Mouse (Mus musculus) forebrain, embryonic 10.5 days (tissue): ENCODE measurements around the gene Prkd2. TPM values are rescaled to one million over a fixed set of nuclear protein-coding genes. Genes with fewer than 3 reads are reported as not detected.

ENCODE experiments used
- DNase-seq: peaks from one replicate; pipeline ENCODE4 v3.0.0-alpha.2; 2017; ENCODE audit warnings: low spot score; ENCODE audit errors: extremely low spot score
- H3K27ac ChIP-seq: fragments of 300-500 bp; sonication (generic); 2 replicates; pipeline ENCODE4 v1.5.1; 2016; ENCODE audit warnings: mild to moderate bottlenecking
- H3K27me3 ChIP-seq: fragments of 300-500 bp; sonication (generic); 2 replicates; pipeline ENCODE4 v1.6.1; 2016; ENCODE audit warnings: mild to moderate bottlenecking; ENCODE audit not compliant: poor library complexity, severe bottlenecking
- H3K36me3 ChIP-seq: fragments of 300-500 bp; sonication (generic); replicated peaks from 2 replicates; pipeline ENCODE4 v1.6.1; 2016; ENCODE audit warnings: mild to moderate bottlenecking, moderate library complexity
- H3K4me1 ChIP-seq: fragments of 300-500 bp; sonication (generic); 2 replicates; pipeline ENCODE4 v1.6.1; 2016
- H3K4me3 ChIP-seq: fragments of 300-500 bp; sonication (generic); 2 replicates; pipeline ENCODE4 v1.5.1; 2016; ENCODE audit warnings: mild to moderate bottlenecking, moderate library complexity
- H3K9me3 ChIP-seq: fragments of 300-500 bp; sonication (generic); 2 replicates; pipeline ENCODE4 v1.6.1; 2016; ENCODE audit warnings: mild to moderate bottlenecking, moderate library complexity
- WGBS: fragments of 180-500 bp; shearing (Covaris S2); methylation state at CpG from one replicate; pipeline ENCODE4 v1.1.7; 2016; 5-methylcytosine and 5-hydroxymethylcytosine counted together
- polyA plus RNA-seq: library from polyadenylated mRNA; unstranded; fragments of >200 nt; fragmentation: Nextera tagmentation; extraction: Ambion mirVana; gene quantifications from 2 replicates; pipeline ENCODE4 v1.2.1, GENCODE M21; 2016

The Prkd2 gene
- polyA plus RNA-seq, result 9.6 and 10.7 TPM in 2 replicates

DNA sequence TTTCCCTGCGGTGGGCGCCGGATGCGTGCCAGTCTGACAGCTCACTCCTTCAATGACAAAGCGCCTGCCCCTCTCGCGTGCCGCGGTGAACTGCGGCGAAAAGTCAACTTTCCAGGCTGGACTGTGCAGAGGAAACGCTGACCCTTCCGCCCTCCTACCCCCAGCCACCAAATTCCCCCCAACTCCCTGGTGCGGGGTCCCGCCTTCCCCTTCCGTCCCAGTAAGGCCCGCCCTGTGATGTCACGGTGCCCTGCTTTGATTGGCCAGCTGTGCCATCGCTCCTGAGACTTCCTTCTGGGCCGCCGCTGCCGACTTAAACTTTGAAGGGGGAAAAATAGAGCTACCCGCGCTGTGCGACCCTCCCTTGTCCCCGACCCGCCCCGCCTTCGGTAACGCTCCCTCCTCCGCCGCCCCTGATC, at the start of gene Prkd2:
Prkd2 (plus strand) TSS at position 258 of the 419 bp plus-strand sequence.
- H3K36me3 ChIP-seq, result peaks cover 53% of the 10 kb centered on the region
- H3K27ac ChIP-seq, result peak within 1 kb of the TSS; percentile 84
- WGBS, result under 1% methylated on average over 32 of the region's 32 CpGs
- peak within 1 kb of the TSS; percentile 66 for H3K4me3 ChIP-seq
- peaks cover 46% of the 10 kb centered on the region for H3K4me1 ChIP-seq
- H3K27me3 ChIP-seq, result peaks cover 13% of the 10 kb centered on the region; the same call in 1 of the 2 replicates
- H3K9me3 ChIP-seq, result no peaks in the 10 kb centered on the region
- DNase-seq, result peak; percentile 91

DNA sequence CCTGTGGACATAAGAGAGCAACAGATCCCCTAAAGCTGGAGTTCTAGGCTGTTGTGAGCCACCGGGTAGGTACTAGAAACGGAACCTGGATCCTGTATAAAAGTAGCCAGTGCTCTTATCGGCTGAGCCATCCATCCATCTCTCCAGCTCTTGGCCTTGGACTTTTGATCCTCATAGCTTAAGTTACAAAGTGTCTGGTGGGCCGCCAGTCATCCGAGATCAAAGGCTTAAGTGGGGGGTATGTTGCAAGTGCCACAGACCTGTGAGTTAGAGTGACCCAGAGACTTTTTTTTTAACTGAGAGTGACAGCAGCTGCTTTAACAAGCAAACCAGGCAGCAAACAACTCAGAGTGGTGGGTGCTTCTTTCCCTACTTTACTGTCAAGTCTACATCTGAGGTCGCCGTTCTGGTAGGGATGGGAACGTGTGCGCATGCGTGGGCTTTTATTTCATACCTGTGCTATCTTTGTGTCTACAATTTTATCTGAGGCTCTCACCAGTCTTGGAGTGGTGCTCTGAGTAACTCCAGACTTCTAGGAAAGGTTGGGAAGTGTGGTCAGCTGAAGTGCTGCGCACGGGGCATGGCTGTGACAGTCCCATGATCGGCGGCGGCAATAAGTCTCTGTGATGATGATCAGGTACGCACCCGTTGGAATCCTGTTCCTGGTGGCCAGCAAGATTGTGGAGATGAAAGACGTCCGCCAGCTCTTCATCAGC, 49.5 kb upstream of the Prkd2 start:
- H3K27ac ChIP-seq, result no peak overlapping the region
- WGBS, result 96% methylated on average over 19 of the region's 19 CpGs
- H3K9me3 ChIP-seq, result no peaks in the 10 kb centered on the region
- H3K4me3 ChIP-seq, result no peak overlapping the region
- DNase-seq, result no peak
- H3K36me3 ChIP-seq, result peaks cover 97% of the 10 kb centered on the region
- H3K4me1 ChIP-seq, result no peaks in the 10 kb centered on the region
- no peaks in the 10 kb centered on the region for H3K27me3 ChIP-seq

- Histone ChIP-seq H3K4me1 (no peaks in the 10 kb centered on the region), H3K27me3 (no peaks in the 10 kb centered on the region), H3K27ac (no peak overlapping the region), H3K36me3 (peaks cover 94% of the 10 kb centered on the region), H3K4me3 (no peak overlapping the region), H3K9me3 (no peaks in the 10 kb centered on the region)
- no peak for DNase-seq
- WGBS, result 94% methylated on average over 5 of the region's 5 CpGs
Observed at GRCm38 (mm10) chr7:16794886-16795285, 47.8 kb upstream of the Prkd2 start.

DNA sequence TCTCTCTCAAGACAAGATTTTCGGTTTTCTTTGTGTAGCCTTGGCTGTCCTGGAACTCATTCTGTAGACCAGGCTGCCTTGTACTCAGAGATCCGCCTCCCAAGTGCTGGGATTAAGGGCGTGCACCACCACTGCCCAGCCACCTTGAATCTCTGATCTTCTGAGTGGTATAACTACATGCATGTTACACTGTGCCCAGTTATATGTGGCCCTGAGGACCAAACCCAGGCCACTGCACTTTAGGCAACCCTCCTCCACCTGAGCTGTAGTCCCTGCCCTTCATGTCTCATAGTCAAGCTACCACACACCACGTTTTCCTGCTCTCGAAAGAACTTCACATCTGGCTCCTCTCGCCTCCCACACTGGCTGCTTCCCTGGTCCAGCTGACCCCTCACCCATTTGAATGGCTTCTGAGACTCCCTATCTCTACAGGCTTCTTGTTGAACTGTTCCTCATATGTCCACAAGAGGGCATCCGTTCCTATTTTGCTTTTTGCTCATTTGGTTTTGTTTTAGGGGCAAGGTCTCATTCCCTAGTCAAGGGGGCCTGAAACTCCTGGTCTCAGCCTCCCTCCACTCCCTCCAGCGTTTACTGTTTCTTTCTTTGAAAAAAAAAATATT, 38.2 kb upstream of the Prkd2 start:
- H3K9me3 ChIP-seq, result no peaks in the 10 kb centered on the region
- peaks cover 4% of the 10 kb centered on the region; the same call in 1 of the 2 replicates for H3K4me1 ChIP-seq
- no peak for DNase-seq
- no peak overlapping the region for H3K4me3 ChIP-seq
- peaks cover 32% of the 10 kb centered on the region for H3K36me3 ChIP-seq
- H3K27ac ChIP-seq, result no peak overlapping the region
- H3K27me3 ChIP-seq, result no peaks in the 10 kb centered on the region
- 32% methylated on average over 8 of the region's 8 CpGs for WGBS

DNA sequence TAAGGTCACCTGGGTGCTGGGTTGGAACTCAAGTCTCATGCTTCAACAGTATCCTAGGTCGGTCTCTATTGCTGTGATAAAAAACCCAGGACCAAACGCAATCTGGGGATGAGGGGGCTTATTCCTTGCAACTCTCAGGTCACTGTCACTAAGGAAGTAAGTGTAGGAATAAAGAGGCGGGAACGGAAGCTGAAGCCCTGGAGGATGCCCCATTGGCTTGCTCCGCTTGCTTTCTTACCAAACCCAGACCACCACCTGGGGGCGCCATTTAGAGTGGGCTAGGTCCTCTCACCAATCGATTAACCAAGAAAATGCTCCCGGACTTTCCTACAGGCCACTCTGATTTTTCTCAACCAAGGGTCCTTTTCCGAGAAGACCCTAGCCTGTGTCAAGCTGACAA, 34.8 kb upstream of the Prkd2 start:
- no peak for DNase-seq
- Histone ChIP-seq H3K36me3 (peaks cover 57% of the 10 kb centered on the region), H3K9me3 (no peaks in the 10 kb centered on the region), H3K27me3 (peaks cover 34% of the 10 kb centered on the region), H3K27ac (no peak overlapping the region), H3K4me1 (peaks cover 25% of the 10 kb centered on the region), H3K4me3 (no peak overlapping the region)
- 84% methylated on average over 9 of the region's 9 CpGs for WGBS

GRCm38 (mm10) chr7:16808647-16809046, 34.1 kb upstream of the Prkd2 start:
- Histone ChIP-seq H3K27me3 (peaks cover 41% of the 10 kb centered on the region), H3K4me3 (no peak overlapping the region), H3K4me1 (peaks cover 25% of the 10 kb centered on the region), H3K27ac (no peak overlapping the region), H3K36me3 (peaks cover 64% of the 10 kb centered on the region), H3K9me3 (no peaks in the 10 kb centered on the region)
- DNase-seq, result no peak
- WGBS, result 88% methylated on average over 9 of the region's 9 CpGs

- Histone ChIP-seq H3K4me1 (peaks cover 22% of the 10 kb centered on the region), H3K27me3 (peaks cover 47% of the 10 kb centered on the region), H3K27ac (no peak overlapping the region), H3K9me3 (no peaks in the 10 kb centered on the region), H3K4me3 (no peak overlapping the region), H3K36me3 (peaks cover 73% of the 10 kb centered on the region)
- DNase-seq, result peak; percentile 67
- WGBS, result 37% methylated on average over 10 of the region's 10 CpGs
Observed at GRCm38 (mm10) chr7:16809739-16810138, 33.0 kb upstream of the Prkd2 start.

- Histone ChIP-seq H3K9me3 (no peaks in the 10 kb centered on the region), H3K36me3 (peaks cover 73% of the 10 kb centered on the region), H3K4me1 (peaks cover 29% of the 10 kb centered on the region), H3K4me3 (peak overlapping the region; percentile 53), H3K27ac (0 out of 2 replicates have a peak overlapping the region, but pooled peaks have one; percentile 58), H3K27me3 (peaks cover 47% of the 10 kb centered on the region)
- DNase-seq, result no peak
- WGBS, result 48% methylated on average over 28 of the region's 28 CpGs
Observed at GRCm38 (mm10) chr7:16810399-16810919, 32.2 kb upstream of the Prkd2 start.

GRCm38 (mm10) chr7:16810920-16811648, 31.6 kb upstream of the Prkd2 start:
- Histone ChIP-seq H3K36me3 (peaks cover 73% of the 10 kb centered on the region), H3K4me1 (peaks cover 35% of the 10 kb centered on the region), H3K27ac (peak overlapping the region; percentile 58; the same call in 1 of the 2 replicates), H3K27me3 (peaks cover 47% of the 10 kb centered on the region), H3K9me3 (no peaks in the 10 kb centered on the region), H3K4me3 (peak overlapping the region; percentile 53)
- DNase-seq, result peak; percentile 39
- 5% methylated on average over 90 of the region's 90 CpGs for WGBS

DNA sequence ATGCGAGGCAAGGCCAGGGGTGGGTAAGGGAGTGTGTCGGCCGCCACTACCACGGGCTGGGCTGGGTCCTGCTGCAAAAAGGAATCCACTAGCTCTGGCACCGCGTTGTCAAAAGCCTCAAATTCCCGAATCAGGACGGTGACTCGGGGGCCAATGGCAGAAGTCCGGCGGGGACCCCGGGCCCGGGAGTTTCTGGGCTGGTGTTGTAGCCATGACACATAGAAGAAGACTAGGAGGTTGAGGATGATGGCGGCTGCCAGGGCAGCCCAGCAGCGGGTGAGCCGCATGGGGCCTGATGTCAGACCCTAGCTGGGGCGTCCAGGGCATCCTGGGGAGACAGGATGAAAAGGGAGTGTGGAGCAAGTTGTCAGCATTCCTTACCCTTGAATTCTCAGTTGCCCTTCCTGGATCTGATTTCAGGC, 31.0 kb upstream of the Prkd2 start:
- Histone ChIP-seq H3K27me3 (peaks cover 47% of the 10 kb centered on the region), H3K9me3 (no peaks in the 10 kb centered on the region), H3K4me1 (peaks cover 38% of the 10 kb centered on the region), H3K4me3 (peak overlapping the region; percentile 53), H3K27ac (peak overlapping the region; percentile 58; the same call in 1 of the 2 replicates), H3K36me3 (peaks cover 68% of the 10 kb centered on the region)
- peak; percentile 29 for DNase-seq
- WGBS, result 10% methylated on average over 17 of the region's 17 CpGs

- WGBS, result 80% methylated on average over 2 of the region's 2 CpGs
- H3K27ac ChIP-seq, result no peak overlapping the region
- peaks cover 47% of the 10 kb centered on the region for H3K27me3 ChIP-seq
- H3K36me3 ChIP-seq, result peaks cover 61% of the 10 kb centered on the region
- H3K4me3 ChIP-seq, result no peak overlapping the region
- no peak for DNase-seq
- peaks cover 46% of the 10 kb centered on the region for H3K4me1 ChIP-seq
- no peaks in the 10 kb centered on the region for H3K9me3 ChIP-seq
Observed at GRCm38 (mm10) chr7:16812505-16812904, 30.2 kb upstream of the Prkd2 start.

DNA sequence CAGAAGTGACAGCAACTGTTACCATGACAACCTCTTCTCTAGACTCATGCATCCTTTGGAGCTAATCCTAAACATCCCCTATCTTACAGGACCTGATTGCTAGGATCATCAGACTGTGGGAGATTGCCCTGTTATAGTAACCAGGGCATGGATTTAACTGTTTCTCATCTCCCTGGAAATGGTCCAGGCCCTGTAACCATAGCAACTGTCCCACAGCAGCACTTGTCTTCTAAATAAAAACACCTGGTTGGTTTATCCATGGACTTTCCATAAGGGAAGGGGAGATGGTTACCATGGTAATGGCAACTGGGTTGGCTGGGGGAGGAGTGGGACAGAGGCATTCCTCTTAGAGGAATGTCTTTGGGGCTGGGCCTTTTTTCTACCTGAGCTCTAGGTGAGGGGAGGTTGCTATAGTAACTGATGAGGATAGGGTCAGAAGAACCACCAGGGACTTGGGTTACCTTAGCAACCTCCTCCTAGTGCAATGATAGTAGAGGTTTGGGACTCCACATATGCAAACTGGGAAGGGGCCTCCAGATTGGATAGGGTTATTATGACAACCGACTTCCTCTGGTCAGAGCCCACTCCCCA, 27.3 kb upstream of the Prkd2 start, which contains the start of gene Strn4:
Strn4 (plus strand) TSS at position 539 of the 591 bp plus-strand sequence.
- peaks cover 74% of the 10 kb centered on the region for H3K4me1 ChIP-seq
- peaks cover 39% of the 10 kb centered on the region for H3K27me3 ChIP-seq
- H3K9me3 ChIP-seq, result no peaks in the 10 kb centered on the region
- peaks cover 45% of the 10 kb centered on the region for H3K36me3 ChIP-seq
- peak within 1 kb of the TSS; percentile 100 for H3K27ac ChIP-seq
- peak within 1 kb of the TSS; percentile 98 for H3K4me3 ChIP-seq
- DNase-seq, result peak; percentile 57
- 2% methylated on average over 1 of the region's 1 CpGs for WGBS
